Mouse (Mus musculus) brain, embryonic 14.5 days (tissue): ENCODE measurements around the gene C1ql4. TPM values are rescaled to one million over a fixed set of nuclear protein-coding genes. Genes with fewer than 3 reads are reported as not detected.
"Not testable (repeated sequence)": the region's sequence is repeated elsewhere in the genome, so short reads cannot be mapped to it uniquely, and the experiment has no call there.

ENCODE experiments used
- DNase-seq: peaks from one replicate; pipeline ENCODE4 v3.0.0-alpha.2; 2011; ENCODE audit warnings: low read depth
- CTCF ChIP-seq: fragments of 200-500 bp; IDR thresholded peaks from 2 replicates; pipeline ENCODE4 v1.5.1; 2012; ENCODE audit warnings: inconsistent platforms, mild to moderate bottlenecking, moderate library complexity, borderline replicate concordance; ENCODE audit not compliant: insufficient read depth, insufficient read length; ENCODE audit errors: extremely low read depth
- POLR2A ChIP-seq: fragments of 200-500 bp; IDR thresholded peaks from 2 replicates; pipeline ENCODE4 v1.6.1; 2012; ENCODE audit warnings: mild to moderate bottlenecking, inconsistent platforms, borderline replicate concordance; ENCODE audit not compliant: poor library complexity, insufficient read depth, insufficient read length, severe bottlenecking; ENCODE audit errors: extremely low read depth
- polyA plus RNA-seq: library from polyadenylated mRNA; depleted of rRNA; stranded (reverse); fragments of >200 nt; gene quantifications from 2 replicates; pipeline ENCODE4 v1.2.3, GENCODE M21; 2012

The C1ql4 gene
- polyA plus RNA-seq, 1 experiment, result 15.6 TPM

DNA sequence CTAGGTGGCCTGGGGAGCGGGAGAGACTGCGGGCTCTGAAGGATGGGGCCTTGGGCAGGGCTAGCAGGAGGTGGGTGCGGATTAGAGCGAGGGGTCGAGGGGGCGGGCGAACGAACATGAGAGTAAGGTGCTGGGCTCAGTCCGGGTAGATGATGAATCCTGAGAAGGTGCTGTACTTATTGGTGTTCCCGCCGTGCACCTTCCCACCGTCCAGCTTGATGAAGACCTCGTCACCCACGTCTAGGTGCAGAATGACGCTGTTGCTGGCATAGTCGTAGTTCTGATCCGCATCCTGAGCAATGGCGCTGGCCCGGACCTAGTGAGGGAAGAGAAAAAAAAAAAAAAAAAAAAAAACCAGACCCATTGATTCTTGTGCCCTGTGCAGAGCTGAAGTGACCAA, 3.0 kb downstream of the C1ql4 start:
- no peak for TF ChIP-seq CTCF
- no peak for TF ChIP-seq POLR2A

DNA sequence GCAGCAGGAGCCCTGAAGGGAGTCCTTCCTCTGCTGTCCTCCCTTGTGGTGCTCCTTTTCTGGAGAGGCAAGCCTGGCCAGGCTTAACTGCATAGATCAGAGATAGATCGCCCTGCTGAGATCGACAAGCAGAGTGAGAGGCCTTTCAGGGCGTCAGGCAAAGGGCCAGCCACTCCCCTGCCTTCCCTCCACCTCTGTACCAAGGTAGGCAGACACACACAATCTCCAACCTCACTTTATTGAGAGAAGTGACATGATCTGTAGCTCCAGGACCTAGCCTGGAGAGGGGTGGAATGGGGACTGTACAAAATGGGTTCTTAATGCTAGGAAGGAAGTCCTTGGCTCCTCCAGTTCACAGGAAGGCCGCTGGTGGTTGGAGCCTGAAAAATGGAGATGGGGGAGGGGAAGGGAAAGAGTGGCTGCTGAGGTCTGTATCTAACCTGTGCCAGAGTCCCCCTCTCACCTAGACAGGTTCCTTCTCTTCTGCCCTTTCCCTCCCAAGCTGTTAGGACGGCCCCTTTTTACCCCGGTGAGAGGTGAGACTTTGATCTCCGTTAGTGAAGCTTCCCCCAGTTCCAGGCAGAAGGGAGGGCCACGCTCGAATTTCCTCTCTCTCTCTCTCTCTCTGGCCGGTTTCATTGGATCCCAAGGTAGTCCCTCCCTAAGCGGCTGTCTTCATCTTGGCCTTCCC, 3.6 kb downstream of the C1ql4 start:
- TF ChIP-seq CTCF (no peak), POLR2A (no peak)

More for the DNA sequence above, 3.0 kb downstream of the C1ql4 start:
- no peak for DNase-seq

DNA sequence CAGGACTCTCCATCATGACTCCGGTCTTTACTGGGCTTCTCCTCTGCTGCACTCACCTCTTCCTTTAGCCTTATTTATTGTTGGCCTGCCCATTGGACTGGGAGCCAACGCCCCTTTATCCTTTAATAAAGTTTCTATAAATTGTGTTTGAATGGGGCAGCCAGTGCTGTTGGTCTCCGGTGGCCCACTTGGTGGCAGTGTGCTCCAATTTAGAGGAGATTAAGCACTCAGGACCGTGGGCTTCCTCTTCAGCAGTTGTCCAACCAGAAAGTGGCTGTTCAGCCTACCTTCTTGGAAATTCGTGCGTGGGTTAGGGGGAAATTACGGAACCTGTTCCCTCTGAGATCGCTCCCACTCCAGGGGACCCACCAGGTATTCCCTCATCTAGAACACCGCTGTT, 4.4 kb downstream of the C1ql4 start:
- TF ChIP-seq CTCF, result peak; percentile 69
- no peak for TF ChIP-seq POLR2A
- peak; percentile 71 for DNase-seq

More for the DNA sequence above, 3.6 kb downstream of the C1ql4 start:
- DNase-seq, result no peak

DNA sequence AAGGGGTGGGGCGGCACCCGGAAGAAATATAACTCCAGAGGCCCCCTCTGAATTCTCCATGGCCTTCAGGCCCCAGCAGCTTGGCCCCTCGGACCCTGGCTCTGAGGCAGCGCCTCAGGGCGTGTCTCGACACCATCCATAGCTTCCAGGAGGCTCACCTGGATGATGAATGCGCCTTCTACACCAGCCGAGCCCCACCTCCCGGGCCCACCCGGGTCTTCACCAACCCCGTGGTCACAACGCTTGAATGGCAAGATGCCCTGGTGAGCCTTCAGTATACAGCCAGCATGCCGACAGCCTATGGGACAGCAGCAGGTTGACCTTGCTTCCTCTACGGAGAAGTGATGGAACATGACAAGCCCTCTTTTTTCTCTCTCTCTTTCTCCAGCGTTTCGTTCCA, 4.8 kb downstream of the C1ql4 start:
- TF ChIP-seq CTCF, result no peak
- TF ChIP-seq POLR2A, result no peak
- DNase-seq, result no peak

DNA sequence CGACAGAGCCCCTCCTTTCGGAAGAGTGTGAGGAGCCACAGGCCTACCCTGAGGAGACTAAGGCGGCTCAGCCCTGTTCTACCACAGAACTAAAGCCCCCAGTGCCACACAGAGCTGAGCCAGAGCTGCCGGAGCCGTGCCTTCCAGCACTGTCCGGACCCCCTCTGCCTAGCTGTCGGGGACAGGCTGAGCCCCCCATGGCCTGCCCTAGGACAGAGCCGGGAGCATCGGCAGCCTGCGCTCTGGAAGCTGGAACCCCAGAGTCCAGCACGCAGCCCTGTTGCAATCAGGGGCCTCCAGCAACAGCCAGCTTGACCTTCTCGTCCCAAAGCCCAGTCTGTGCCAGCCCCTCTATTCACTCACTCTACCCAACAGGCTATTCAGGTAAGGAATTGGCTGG, 5.3 kb downstream of the C1ql4 start:
- DNase-seq, result no peak
- TF ChIP-seq CTCF (no peak), POLR2A (no peak)

DNA sequence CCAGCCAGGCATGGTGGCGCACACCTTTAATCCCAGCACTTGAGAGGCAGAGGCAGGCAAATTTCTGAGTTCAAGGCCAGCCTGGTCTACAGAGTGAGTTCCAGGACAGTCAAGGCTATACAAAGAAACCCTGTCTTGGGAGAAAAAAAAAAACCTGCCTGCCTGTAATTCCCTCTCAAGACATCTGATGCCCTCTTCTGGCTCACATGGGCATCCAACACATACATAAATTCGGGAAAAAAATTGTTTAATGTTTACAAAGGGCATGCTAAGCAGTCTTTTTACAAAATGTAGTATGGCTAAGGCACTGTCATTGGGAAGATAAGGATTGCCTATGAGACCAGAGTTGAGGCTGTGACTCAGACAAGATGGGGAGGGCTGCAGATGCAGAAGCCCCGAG, 7.8 kb downstream of the C1ql4 start:
- DNase-seq, result no peak
- TF ChIP-seq POLR2A, result no peak
- no peak for TF ChIP-seq CTCF

DNA sequence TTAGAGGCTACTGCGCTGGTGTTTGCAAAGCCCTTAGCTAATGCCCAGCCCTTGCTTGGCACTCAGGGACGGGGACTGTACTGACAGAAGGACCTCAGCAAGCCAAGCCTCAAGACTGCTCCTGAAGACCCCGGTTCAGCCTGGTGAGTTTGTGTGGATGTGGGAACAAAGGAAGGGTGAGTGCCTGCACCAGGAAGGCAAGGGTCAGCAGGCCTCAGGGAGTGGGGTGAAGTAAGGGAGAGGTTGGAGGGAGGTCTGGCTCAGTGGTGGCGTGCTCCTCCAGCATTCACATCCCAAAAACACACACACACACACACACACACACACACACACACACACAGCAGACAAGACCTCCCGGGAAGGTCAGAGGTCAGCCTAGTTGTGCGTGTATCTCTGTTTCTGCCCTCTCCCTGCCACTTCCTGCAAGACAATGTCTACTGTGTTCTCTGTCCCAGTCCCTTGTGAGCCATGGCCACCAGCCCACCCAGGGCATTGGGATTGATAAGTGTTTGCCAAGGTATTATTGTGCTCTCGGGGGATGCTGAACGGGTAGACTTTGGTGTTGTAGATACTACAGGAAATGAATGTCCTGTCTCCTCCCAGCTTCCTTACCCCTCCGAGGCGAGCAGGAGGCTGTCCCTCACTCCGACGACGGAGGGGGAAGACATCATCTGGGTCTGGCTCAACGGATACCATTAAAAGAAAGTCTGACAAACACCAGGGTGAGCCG, 9.3 kb downstream of the C1ql4 start:
- DNase-seq, result no peak
- TF ChIP-seq CTCF (no peak), POLR2A (no peak)

DNA sequence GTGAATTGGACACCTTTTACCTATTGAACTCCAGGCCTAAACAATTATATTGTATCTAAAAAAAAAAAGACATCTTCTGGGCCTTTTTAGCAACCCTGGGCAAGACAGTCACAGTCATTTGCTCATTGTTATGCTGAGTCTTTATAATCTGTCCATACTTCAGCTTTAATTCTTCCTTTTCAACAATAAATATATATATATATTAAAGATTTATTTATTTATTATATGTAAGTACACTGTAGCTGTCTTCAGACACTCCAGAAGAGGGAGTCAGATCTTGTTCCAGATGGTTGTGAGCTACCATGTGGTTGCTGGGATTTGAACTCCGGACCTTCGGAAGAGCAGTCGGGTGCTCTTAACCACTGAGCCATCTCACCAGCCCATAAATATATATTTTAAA, 11.6 kb downstream of the C1ql4 start:
- DNase-seq, result not testable (repeated sequence)

DNA sequence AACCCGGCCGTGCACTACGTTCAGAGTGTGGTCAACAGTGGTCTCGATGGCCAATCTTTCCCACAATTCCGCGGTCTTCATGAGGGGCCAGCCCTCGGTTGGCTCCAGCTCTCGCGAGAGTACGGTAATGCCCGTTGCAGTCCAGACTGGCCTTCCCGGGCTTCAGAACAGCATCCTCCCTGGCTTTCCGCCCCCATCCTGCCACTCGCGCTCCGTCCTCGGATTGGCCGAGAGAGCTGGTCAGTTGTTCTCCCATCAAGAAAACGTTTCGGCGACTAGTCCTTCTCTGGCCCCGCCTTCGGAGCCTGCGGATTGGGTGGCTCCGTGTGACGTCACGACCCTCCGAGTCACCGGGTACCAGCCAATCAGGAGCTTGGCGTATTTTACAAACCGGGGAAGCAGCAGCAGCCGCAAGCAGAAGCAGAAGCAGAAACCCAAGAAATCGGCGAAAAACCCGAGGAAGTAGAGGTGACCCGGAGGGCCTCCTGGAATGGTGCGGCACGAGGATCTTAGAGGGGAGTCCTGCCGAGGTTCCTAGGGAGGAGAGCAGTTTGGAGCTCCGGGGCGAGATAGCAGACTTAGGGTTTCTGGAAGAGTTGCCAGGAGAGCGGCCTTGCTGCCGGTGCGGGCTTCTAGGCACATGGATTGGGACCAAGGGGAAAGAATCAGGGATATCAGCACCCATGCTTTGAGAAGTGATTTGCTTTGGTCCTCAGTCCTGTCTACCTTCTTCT, 12.8 kb downstream of the C1ql4 start:
- TF ChIP-seq POLR2A (peak; percentile 38; the same call in 1 of the 2 replicates), CTCF (no peak)
- DNase-seq, result peak; percentile 99

DNA sequence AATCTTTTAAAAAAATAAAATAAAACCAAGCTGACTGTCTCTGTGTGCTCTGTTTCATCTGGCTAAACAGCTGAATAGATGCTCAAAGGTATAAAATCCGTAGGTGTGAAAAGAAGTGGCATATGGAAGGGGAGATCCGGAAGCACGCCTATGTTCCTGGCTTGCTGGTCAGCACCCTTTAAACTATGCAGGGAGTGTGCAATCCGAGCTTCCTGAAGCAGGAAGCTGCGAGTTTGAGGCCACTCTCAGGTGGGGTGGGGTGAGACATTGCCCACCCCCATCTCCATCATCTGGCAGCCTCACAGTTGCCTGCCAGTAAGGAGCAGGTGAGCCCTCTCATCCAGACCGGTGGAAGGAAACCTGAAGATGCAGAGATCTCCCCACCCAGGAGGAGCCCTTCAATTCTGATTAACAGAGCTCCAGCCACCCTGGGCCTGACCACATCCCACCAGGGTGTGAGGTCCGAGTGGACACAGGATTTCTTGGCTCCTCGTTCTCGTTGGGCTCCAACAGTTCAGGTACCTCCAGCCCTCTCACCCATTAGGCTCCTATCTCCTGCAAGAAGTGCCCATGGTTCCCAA, 13.5 kb downstream of the C1ql4 start, which contains the start of gene Troap:
Troap (plus strand) TSS at position 557 of the 581 bp plus-strand sequence.
- TF ChIP-seq POLR2A, result no peak
- no peak for TF ChIP-seq CTCF
- DNase-seq, result no peak

DNA sequence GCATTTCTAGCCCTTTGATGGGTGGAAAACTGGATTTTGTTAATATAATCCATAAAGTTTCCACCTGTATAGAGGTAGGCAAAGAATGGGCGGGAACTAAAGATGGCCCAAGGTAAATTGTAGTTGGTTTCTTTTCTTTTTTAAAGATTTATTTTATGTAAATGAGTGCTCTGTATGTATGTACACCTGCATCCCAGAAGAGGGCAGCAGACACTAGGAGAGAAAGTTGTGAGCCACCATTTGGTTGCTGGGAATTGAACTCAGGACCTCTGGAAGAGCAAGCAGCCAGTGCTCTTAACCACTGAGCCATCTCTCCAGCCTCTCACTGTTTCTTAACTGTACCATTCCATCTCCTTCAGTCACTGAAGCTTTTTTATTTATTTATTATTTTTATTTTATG, 15.6 kb downstream of the C1ql4 start:
- no peak for TF ChIP-seq POLR2A
- TF ChIP-seq CTCF, result no peak
- no peak for DNase-seq
